8 mouse cellular contexts compared by ENCODE assay signal in genomic region chr13:48497693-48498221, GRCm38 (mm10). TPM values are rescaled to one million over a fixed set of nuclear protein-coding genes. Genes with fewer than 3 reads are reported as not detected.
DNase-seq lines count a peak whose midpoint lies in the region; ATAC-seq and TF ChIP-seq lines count a peak whose summit lies in the region.

No protein-coding gene starts in this region.

- peak; percentile 98 for ATAC-seq in hindbrain, postnatal 0 days

- H3K4me1 ChIP-seq in hindbrain, postnatal 0 days (ENCODE audit: insufficient read depth, low read length) = no peaks in the 10 kb centered on the region

- H3K27ac ChIP-seq in hindbrain, postnatal 0 days = no peak overlapping the region

- 9% methylated on average over 15 of the region's 15 CpGs for WGBS in hindbrain, postnatal 0 days

- H3K4me2 ChIP-seq in hindbrain, postnatal 0 days (ENCODE audit: low read depth, low read length) = peak overlapping the region; percentile 47

- H3K27me3 ChIP-seq in hindbrain, postnatal 0 days (ENCODE audit: insufficient read depth, low read length) = no peaks in the 10 kb centered on the region

- no peak overlapping the region for H3K9ac ChIP-seq in hindbrain, postnatal 0 days (replicated peaks; ENCODE audit: low read length)

- H3K36me3 ChIP-seq in hindbrain, postnatal 0 days (ENCODE audit: insufficient read depth, low read length) = 0 out of 2 replicates have a peak, but pooled peaks cover 2% of the 10 kb centered on the region

- H3K9me3 ChIP-seq in hindbrain, postnatal 0 days (ENCODE audit: low read length) = 0 out of 2 replicates have a peak, but pooled peaks cover 2% of the 10 kb centered on the region

- peak overlapping the region; percentile 26 for H3K4me3 ChIP-seq in hindbrain, postnatal 0 days (ENCODE audit: low read length)

- peak; percentile 45 for DNase-seq in ovary, postnatal 14 days (ENCODE audit: low spot score)
- no peak for DNase-seq in ovary, adult 18-20 months (ENCODE audit: low spot score)
- DNase-seq in cerebellum, postnatal 10 days = peak; percentile 85 to 90
- peak; percentile 62 to 66 for DNase-seq in frontal cortex, postnatal 10 days (ENCODE audit: low spot score in 2 of 2)
- peak; percentile 87 for DNase-seq in hindbrain, postnatal 0 days (ENCODE audit: low spot score)
- peak; percentile 62 to 71 for DNase-seq in layer of hippocampus, postnatal 36 days
- peak; percentile 32 for DNase-seq in lung, postnatal 25 days (ENCODE audit: low spot score)
- peak; percentile 67 for DNase-seq in right cerebral cortex, postnatal 25 days

- TF ChIP-seq CTCF in hindbrain, postnatal 0 days (IDR thresholded peaks at IDR 0.05; ENCODE audit: low read depth) = peak; percentile 91

RNA-seq across cellular contexts. Expression of gene Zfp169, which starts 15.5 kb away (rescaled TPM):
- total RNA-seq in hindbrain, postnatal 0 days (2014; rRNA removed) = 19.3 and 23.9 TPM in 2 replicates
- polyA plus RNA-seq in hindbrain, postnatal 0 days (2015; fragmentation: Nextera tagmentation; extraction: Ambion mirVana) = 2.8 TPM in 2 replicates
- total RNA-seq in layer of hippocampus, postnatal 36 days (2021) = 10 to 100 TPM; 23.9 to 25.1 TPM

RNA-seq across cellular contexts. Expression of gene A830005F24Rik, which starts 15.6 kb away (rescaled TPM):
- total RNA-seq in hindbrain, postnatal 0 days (2014; rRNA removed) = 2.2 TPM in 1 of 2 replicates, not detected in the other
- polyA plus RNA-seq in hindbrain, postnatal 0 days (2015; fragmentation: Nextera tagmentation; extraction: Ambion mirVana) = 1.6 and 1.9 TPM in 2 replicates
- total RNA-seq in layer of hippocampus, postnatal 36 days (2021) = 1 to 10 TPM; 1.7 to 1.9 TPM
